Mouse (Mus musculus): ENCODE data around the gene Ripor1. TPM values are rescaled to one million over a fixed set of nuclear protein-coding genes. Genes with fewer than 3 reads are reported as not detected.

Gene Ripor1
- total RNA-seq, 1 experiment, result 5.6 TPM

GRCm38 (mm10) chr8:105624401-105624800 is 19.3 kb downstream of the Ripor1 start:
- Histone ChIP-seq H3K4me3 (ENCODE audit: insufficient read depth in 1 of 2, low read depth in 1 of 2, low read length in 2 of 2, poor library complexity in 1 of 2, severe bottlenecking in 1 of 2) (no peak overlapping the region), H3K36me3 (ENCODE audit: control insufficient read depth, insufficient read depth, low read length, poor library complexity, severe bottlenecking) (peaks cover 3% of the 10 kb centered on the region; the same call in 1 of the 2 replicates), H3K27ac (ENCODE audit: insufficient read depth, low read depth, low read length, poor library complexity, severe bottlenecking) (no peak overlapping the region), H3K9ac (ENCODE audit: insufficient read depth, low read depth, low read length, poor library complexity, severe bottlenecking) (no peak overlapping the region), H3K9me3 (ENCODE audit: control insufficient read depth, insufficient read depth, low read depth, low read length) (no peaks in the 10 kb centered on the region), H3K4me1 (ENCODE audit: control insufficient read depth in 2 of 2, insufficient read depth in 2 of 2, low read length in 2 of 2, poor library complexity in 1 of 2) (peaks cover 0 to 25% of the 10 kb centered on the region in 2 experiments; a peak in 2 of 4 replicates)
- TF ChIP-seq CHD2 (IDR thresholded peaks at IDR 0.05; ENCODE audit: low read depth, low read length) (no peak), MAFK (IDR thresholded peaks at IDR 0.05; ENCODE audit: insufficient read depth, low read depth, low read length) (no peak), HCFC1 (IDR thresholded peaks at IDR 0.05; ENCODE audit: borderline replicate concordance, insufficient read depth, low read length) (no peak), ZC3H11A (IDR thresholded peaks at IDR 0.05; ENCODE audit: borderline replicate concordance, low read depth, low read length) (no peak), ZNF384 (IDR thresholded peaks at IDR 0.05; ENCODE audit: low read depth, low read length) (no peak)
- no peak for DNase-seq (ENCODE audit: low read depth, low spot score)
- in situ Hi-C loops (cut with MboI; ENCODE audit: low sequenced_read_pairs in 2 of 2, unreplicated experiment in 2 of 2), result no loop called here

GRCm38 (mm10) chr8:105624831-105625230 is 19.8 kb downstream of the Ripor1 start:
- Histone ChIP-seq H3K4me3 (ENCODE audit: insufficient read depth in 1 of 2, low read depth in 1 of 2, low read length in 2 of 2, poor library complexity in 1 of 2, severe bottlenecking in 1 of 2) (no peak overlapping the region), H3K4me1 (ENCODE audit: control insufficient read depth in 2 of 2, insufficient read depth in 2 of 2, low read length in 2 of 2, poor library complexity in 1 of 2) (peaks cover 0 to 25% of the 10 kb centered on the region in 2 experiments; a peak in 2 of 4 replicates), H3K36me3 (ENCODE audit: control insufficient read depth, insufficient read depth, low read length, poor library complexity, severe bottlenecking) (peaks cover 3% of the 10 kb centered on the region; the same call in 1 of the 2 replicates), H3K9ac (ENCODE audit: insufficient read depth, low read depth, low read length, poor library complexity, severe bottlenecking) (no peak overlapping the region), H3K27ac (ENCODE audit: insufficient read depth, low read depth, low read length, poor library complexity, severe bottlenecking) (no peak overlapping the region), H3K9me3 (ENCODE audit: control insufficient read depth, insufficient read depth, low read depth, low read length) (no peaks in the 10 kb centered on the region)
- no peak for TF ChIP-seq ZNF384 (IDR thresholded peaks at IDR 0.05; ENCODE audit: low read depth, low read length)
- no peak for TF ChIP-seq MAFK (IDR thresholded peaks at IDR 0.05; ENCODE audit: insufficient read depth, low read depth, low read length)
- TF ChIP-seq ZC3H11A (IDR thresholded peaks at IDR 0.05; ENCODE audit: borderline replicate concordance, low read depth, low read length), result no peak
- no peak for TF ChIP-seq CHD2 (IDR thresholded peaks at IDR 0.05; ENCODE audit: low read depth, low read length)
- TF ChIP-seq HCFC1 (IDR thresholded peaks at IDR 0.05; ENCODE audit: borderline replicate concordance, insufficient read depth, low read length), result no peak
- in situ Hi-C loops (cut with MboI; ENCODE audit: low sequenced_read_pairs in 2 of 2, unreplicated experiment in 2 of 2), result no loop called here
- DNase-seq (ENCODE audit: low read depth, low spot score), result no peak

- no peak for DNase-seq (ENCODE audit: low read depth, low spot score)
- Histone ChIP-seq H3K4me3 (ENCODE audit: insufficient read depth in 1 of 2, low read depth in 1 of 2, low read length in 2 of 2, poor library complexity in 1 of 2, severe bottlenecking in 1 of 2) (no peak overlapping the region), H3K4me1 (ENCODE audit: control insufficient read depth in 2 of 2, insufficient read depth in 2 of 2, low read length in 2 of 2, poor library complexity in 1 of 2) (peaks cover 0 to 21% of the 10 kb centered on the region in 2 experiments; a peak in 2 of 4 replicates), H3K9me3 (ENCODE audit: control insufficient read depth, insufficient read depth, low read depth, low read length) (no peaks in the 10 kb centered on the region), H3K27ac (ENCODE audit: insufficient read depth, low read depth, low read length, poor library complexity, severe bottlenecking) (no peak overlapping the region), H3K36me3 (ENCODE audit: control insufficient read depth, insufficient read depth, low read length, poor library complexity, severe bottlenecking) (no peaks in the 10 kb centered on the region), H3K9ac (ENCODE audit: insufficient read depth, low read depth, low read length, poor library complexity, severe bottlenecking) (no peak overlapping the region)
- TF ChIP-seq MAFK (IDR thresholded peaks at IDR 0.05; ENCODE audit: insufficient read depth, low read depth, low read length) (no peak), ZC3H11A (IDR thresholded peaks at IDR 0.05; ENCODE audit: borderline replicate concordance, low read depth, low read length) (no peak), HCFC1 (IDR thresholded peaks at IDR 0.05; ENCODE audit: borderline replicate concordance, insufficient read depth, low read length) (no peak), CHD2 (IDR thresholded peaks at IDR 0.05; ENCODE audit: low read depth, low read length) (no peak), ZNF384 (IDR thresholded peaks at IDR 0.05; ENCODE audit: low read depth, low read length) (no peak)
- in situ Hi-C loops (cut with MboI; ENCODE audit: low sequenced_read_pairs in 2 of 2, unreplicated experiment in 2 of 2), result no loop called here
Observed at GRCm38 (mm10) chr8:105626086-105626485, 21.0 kb downstream of the Ripor1 start.

- no peak for DNase-seq (ENCODE audit: low read depth, low spot score)
- Histone ChIP-seq H3K4me3 (ENCODE audit: insufficient read depth in 1 of 2, low read depth in 1 of 2, low read length in 2 of 2, poor library complexity in 1 of 2, severe bottlenecking in 1 of 2) (no peak overlapping the region), H3K9me3 (ENCODE audit: control insufficient read depth, insufficient read depth, low read depth, low read length) (no peaks in the 10 kb centered on the region), H3K4me1 (ENCODE audit: control insufficient read depth in 2 of 2, insufficient read depth in 2 of 2, low read length in 2 of 2, poor library complexity in 1 of 2) (peaks cover 0 to 5% of the 10 kb centered on the region in 2 experiments; a peak in 1 of 4 replicates), H3K9ac (ENCODE audit: insufficient read depth, low read depth, low read length, poor library complexity, severe bottlenecking) (no peak overlapping the region), H3K27ac (ENCODE audit: insufficient read depth, low read depth, low read length, poor library complexity, severe bottlenecking) (no peak overlapping the region), H3K36me3 (ENCODE audit: control insufficient read depth, insufficient read depth, low read length, poor library complexity, severe bottlenecking) (no peaks in the 10 kb centered on the region)
- in situ Hi-C loops (cut with MboI; ENCODE audit: low sequenced_read_pairs in 2 of 2, unreplicated experiment in 2 of 2), result no loop called here
- no peak for TF ChIP-seq CHD2 (IDR thresholded peaks at IDR 0.05; ENCODE audit: low read depth, low read length)
Observed at GRCm38 (mm10) chr8:105629337-105629736, 24.3 kb downstream of the Ripor1 start.
